Mouse (Mus musculus) Patski (cell line): ENCODE data around the gene Slc25a42. TPM values are rescaled to one million over a fixed set of nuclear protein-coding genes. Genes with fewer than 3 reads are reported as not detected.

Experiments used
- ATAC-seq: fragments of 100-300 bp; one replicate; pipeline ENCODE4 v1.8.0; 2021
- CTCF ChIA-PET: fragments of 350-600 bp; sonication (Branson Sonifier 250); formaldehyde crosslinking; loops from one replicate; lab custom pipeline; 2022; ENCODE audit warnings: inconsistent platforms; lab: Charles Lee
- POLR2A ChIA-PET: fragments of 350-600 bp; sonication (Branson Sonifier 250); formaldehyde crosslinking; loops from one replicate; lab custom pipeline; 2022; ENCODE audit warnings: antibody characterized with exemption, inconsistent platforms; lab: Charles Lee
- DNase-seq: peaks from one replicate; pipeline ENCODE4 v3.0.0-alpha.2; 2011; ENCODE audit warnings: low read depth, low spot score
- H3K27me3 ChIP-seq: fragments of 371-371 bp; one replicate; pipeline ENCODE4 v1.5.1; 2021
- CTCF ChIP-seq: fragments of 100-300 bp; IDR thresholded peaks from one replicate; pipeline ENCODE4 v1.5.1; 2021
- in situ Hi-C: fragments of 300-500 bp; cut with MboI; formaldehyde crosslinking; loops from 3 replicates; pipeline ENCODE4 v1.11.1; 2018; ENCODE audit warnings: low pct_unique_long_range_greater_than_20kb, mixed read lengths
- polyA plus RNA-seq: library from polyadenylated mRNA; unstranded; gene quantifications from one replicate; pipeline ENCODE4 v1.2.3, GENCODE M21; 2021

Slc25a42 gene
- polyA plus RNA-seq, 1 experiment from 2014 or later: 5.0 TPM

DNA sequence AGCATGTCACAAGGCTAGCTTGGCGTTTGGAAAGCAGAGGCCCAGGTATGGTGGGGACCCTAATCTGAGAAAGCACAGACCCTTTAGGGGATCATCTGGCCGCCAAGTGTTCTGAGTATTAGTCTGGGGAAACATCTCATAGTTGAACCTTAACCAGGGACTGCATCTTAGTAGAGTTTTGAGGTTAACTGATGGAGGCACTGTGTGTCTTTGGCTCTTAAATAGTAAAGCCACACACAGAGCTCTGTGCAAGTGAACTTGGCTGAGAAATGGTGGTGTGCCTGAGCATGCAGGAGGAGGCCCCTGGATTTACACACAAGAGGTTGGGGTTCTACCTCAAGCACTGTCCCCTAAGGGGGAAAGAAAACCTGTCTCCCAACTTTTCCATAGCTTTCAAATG lies 33.9 kb downstream of the Slc25a42 start:
- no peaks in the 10 kb centered on the region for H3K27me3 ChIP-seq
- no peak for ATAC-seq
- ChIA-PET CTCF (interaction anchor here (0.6 to 1.9 kb wide), 5 partner anchors 8 to 58 kb away, joined by 3 to 6 read pairs (median 3); partner anchors contain the start of gene Slc25a42), POLR2A (no interaction called here)
- TF ChIP-seq CTCF: no peak
- in situ Hi-C loops: no loop called here
- no peak for DNase-seq

DNA sequence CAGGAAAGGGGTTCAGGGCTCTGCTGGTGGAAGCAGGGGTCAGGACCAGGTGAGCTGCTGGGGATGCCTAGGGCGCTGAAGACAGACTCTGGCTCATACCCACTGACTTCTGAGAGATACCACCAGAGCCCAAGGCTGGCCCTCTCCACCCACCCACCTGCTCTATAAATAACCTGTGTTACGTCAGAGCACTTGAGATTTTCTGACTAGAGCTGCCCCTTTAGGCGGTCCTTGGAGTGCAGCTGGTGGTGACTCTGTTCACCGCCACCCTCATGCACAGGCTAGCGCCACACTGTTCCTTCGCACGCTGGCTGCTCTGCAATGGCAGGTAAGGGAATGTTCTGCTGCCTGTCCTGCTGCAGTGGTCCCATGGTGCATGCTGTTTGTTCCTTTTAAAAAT lies 38.0 kb downstream of the Slc25a42 start:
- POLR2A ChIA-PET: no interaction called here
- ATAC-seq: no peak
- in situ Hi-C loops: loop anchor here (25.0 kb wide), 1 partner anchor 262 kb away; the partner anchor contains the start of genes Ndufa13, Tssk6 and Yjefn3

GRCm38 (mm10) chr8:70173320-70173719 lies 38.8 kb downstream of the Slc25a42 start:
- ATAC-seq (no peak), DNase-seq (no peak)
- no peak for TF ChIP-seq CTCF
- in situ Hi-C loops: loop anchor here (25.0 kb wide), 1 partner anchor 261 kb away; the partner anchor contains the start of genes Ndufa13, Tssk6 and Yjefn3
- CTCF ChIA-PET: interaction anchor here (1.6 kb wide), 1 partner anchor 26 kb away, joined by 5 read pairs; no protein-coding TSS in a partner anchor
- POLR2A ChIA-PET: interaction anchor here (0.6 to 0.7 kb wide), 4 partner anchors 54 to 294 kb away, joined by 3 to 5 read pairs (median 4); no protein-coding TSS in a partner anchor
- no peaks in the 10 kb centered on the region for H3K27me3 ChIP-seq

More for the DNA sequence above, 38.0 kb downstream of the Slc25a42 start:
- DNase-seq: no peak
- TF ChIP-seq CTCF: no peak
- H3K27me3 ChIP-seq: no peaks in the 10 kb centered on the region
- CTCF ChIA-PET: interaction anchor here (1.6 kb wide), 1 partner anchor 25 kb away, joined by 5 read pairs; no protein-coding TSS in a partner anchor

- in situ Hi-C loops: loop anchor here (25.0 kb wide), 1 partner anchor 260 kb away; the partner anchor contains the start of genes Ndufa13, Tssk6 and Yjefn3
- ChIA-PET CTCF (interaction anchor here (1.3 to 1.4 kb wide), 3 partner anchors 14 to 28 kb away, joined by 3 to 4 read pairs (median 3); no protein-coding TSS in a partner anchor), POLR2A (interaction anchor here (0.5 to 1.8 kb wide), 3 partner anchors 9 to 274 kb away, joined by 3 to 5 read pairs (median 4); no protein-coding TSS in a partner anchor)
- ATAC-seq (peak; percentile 95), DNase-seq (peak; percentile 71)
- TF ChIP-seq CTCF: no peak
- H3K27me3 ChIP-seq: no peaks in the 10 kb centered on the region
Observed at GRCm38 (mm10) chr8:70172043-70172681, 39.9 kb downstream of the Slc25a42 start, which contains the start of gene Tmem161a. Gene Tmem161a, plus strand, starts transcription at chr8:70172356.

DNA sequence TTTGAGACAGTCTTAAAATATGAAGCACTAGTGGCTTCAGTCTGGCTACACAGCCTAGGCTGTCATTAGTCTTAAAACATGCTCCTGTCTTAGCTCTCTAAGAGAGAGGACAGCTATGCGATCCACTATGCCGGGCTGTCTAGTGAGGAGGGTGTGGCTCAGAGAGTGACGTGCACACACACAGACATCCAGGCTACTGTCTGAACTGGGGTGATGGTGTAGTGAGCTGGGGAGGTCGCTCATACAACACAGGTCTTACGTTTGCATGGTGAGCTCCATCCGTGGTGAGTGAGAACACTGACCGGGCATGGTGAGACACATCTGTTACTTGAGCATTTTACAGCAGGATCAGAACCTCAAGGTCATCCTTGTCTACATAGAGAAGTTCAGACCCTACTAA lies 40.9 kb downstream of the Slc25a42 start:
- in situ Hi-C loops: loop anchor here (25.0 kb wide), 1 partner anchor 259 kb away; the partner anchor contains the start of genes Ndufa13, Tssk6 and Yjefn3
- DNase-seq (no peak), ATAC-seq (no peak)
- CTCF ChIA-PET: interaction anchor here (0.8 to 1.4 kb wide), 3 partner anchors 11 to 29 kb away, joined by 3 to 4 read pairs (median 3); no protein-coding TSS in a partner anchor
- H3K27me3 ChIP-seq: no peaks in the 10 kb centered on the region
- no peak for TF ChIP-seq CTCF
- POLR2A ChIA-PET: interaction anchor here (1.4 to 1.8 kb wide), 2 partner anchors 10 to 12 kb away, joined by 4 to 5 read pairs; no protein-coding TSS in a partner anchor

- POLR2A ChIA-PET: interaction anchor here (1.4 kb wide), 1 partner anchor 12 kb away, joined by 4 read pairs; no protein-coding TSS in a partner anchor
- TF ChIP-seq CTCF: no peak
- no peak for DNase-seq
- ATAC-seq: no peak
- in situ Hi-C loops: loop anchor here (25.0 kb wide), 1 partner anchor 258 kb away; the partner anchor contains the start of genes Ndufa13, Tssk6 and Yjefn3
- H3K27me3 ChIP-seq: no peaks in the 10 kb centered on the region
- CTCF ChIA-PET: interaction anchor here (0.8 to 1.3 kb wide), 2 partner anchors 11 to 13 kb away, joined by 3 read pairs; no protein-coding TSS in a partner anchor
Observed at GRCm38 (mm10) chr8:70170748-70171147, 41.4 kb downstream of the Slc25a42 start.

DNA sequence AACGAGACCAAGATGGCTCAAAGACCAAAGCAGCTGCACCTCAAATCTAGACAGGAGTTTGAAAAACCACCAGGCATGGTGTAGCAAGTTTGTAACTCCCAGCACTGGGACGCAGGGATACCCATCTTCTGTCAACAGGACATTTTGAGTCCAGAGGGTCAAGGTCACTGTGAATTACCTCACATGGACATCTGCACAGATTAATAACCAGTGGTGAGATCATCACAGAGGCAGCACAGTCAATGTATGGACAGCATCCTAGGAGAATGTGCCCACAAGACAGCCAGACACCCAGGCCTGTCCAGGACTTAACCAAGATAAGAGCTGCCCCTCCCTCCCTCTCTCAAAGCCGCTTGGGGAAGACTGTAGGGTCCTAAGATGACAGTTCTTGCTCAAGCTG lies 42.0 kb downstream of the Slc25a42 start:
- in situ Hi-C loops: loop anchor here (25.0 kb wide), 1 partner anchor 258 kb away; the partner anchor contains the start of genes Ndufa13, Tssk6 and Yjefn3
- no peak for TF ChIP-seq CTCF
- ATAC-seq (no peak), DNase-seq (no peak)
- CTCF ChIA-PET: no interaction called here
- no peaks in the 10 kb centered on the region for H3K27me3 ChIP-seq
- POLR2A ChIA-PET: no interaction called here

- no peak for TF ChIP-seq CTCF
- ATAC-seq (peak; percentile 48), DNase-seq (no peak)
- ChIA-PET POLR2A (interaction anchor here (0.5 kb wide), 1 partner anchor 130 kb away, joined by 4 read pairs; no protein-coding TSS in a partner anchor), CTCF (interaction anchor here (0.7 to 1.0 kb wide), 4 partner anchors 12 to 36 kb away, joined by 3 read pairs; no protein-coding TSS in a partner anchor)
- in situ Hi-C loops: loop anchor here (25.0 kb wide), 1 partner anchor 254 kb away; the partner anchor contains the start of genes Ndufa13, Tssk6 and Yjefn3
- peaks cover 7% of the 10 kb centered on the region for H3K27me3 ChIP-seq
Observed at GRCm38 (mm10) chr8:70166504-70167110, 45.5 kb downstream of the Slc25a42 start.

DNA sequence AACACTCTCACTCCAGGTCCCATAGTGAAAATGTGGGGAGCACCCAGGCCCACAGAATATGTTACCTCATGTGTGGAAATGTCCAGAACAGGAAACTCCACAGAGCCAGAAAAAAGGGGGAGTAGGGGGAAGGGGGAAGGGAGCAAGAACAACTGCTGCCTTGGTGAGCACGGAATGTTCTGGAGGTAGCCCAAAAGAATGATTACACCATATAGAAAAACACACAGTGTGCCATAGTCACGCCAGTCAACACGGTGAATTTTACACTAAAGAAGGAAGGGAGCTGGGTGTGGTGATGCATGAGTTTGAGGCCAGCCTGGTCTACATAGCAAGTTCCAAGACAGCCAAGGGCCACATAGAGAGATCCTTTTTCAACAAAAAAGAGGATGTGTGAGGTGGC lies 48.8 kb downstream of the Slc25a42 start:
- TF ChIP-seq CTCF: no peak
- ChIA-PET POLR2A (no interaction called here), CTCF (no interaction called here)
- H3K27me3 ChIP-seq: peaks cover 7% of the 10 kb centered on the region
- no peak for ATAC-seq
- no peak for DNase-seq
- in situ Hi-C loops: loop anchor here (5.0 to 25.0 kb wide), 2 partner anchors 66 to 251 kb away; partner anchors contain the start of genes Ndufa13, Tssk6 and Yjefn3
